Mouse (Mus musculus) thymus, postnatal 4 days (tissue): ENCODE measurements around the gene Zdhhc22.

Experiments
- DNase-seq: peaks from one replicate; pipeline ENCODE4 v3.0.0; 2021

The Zdhhc22 gene

DNA sequence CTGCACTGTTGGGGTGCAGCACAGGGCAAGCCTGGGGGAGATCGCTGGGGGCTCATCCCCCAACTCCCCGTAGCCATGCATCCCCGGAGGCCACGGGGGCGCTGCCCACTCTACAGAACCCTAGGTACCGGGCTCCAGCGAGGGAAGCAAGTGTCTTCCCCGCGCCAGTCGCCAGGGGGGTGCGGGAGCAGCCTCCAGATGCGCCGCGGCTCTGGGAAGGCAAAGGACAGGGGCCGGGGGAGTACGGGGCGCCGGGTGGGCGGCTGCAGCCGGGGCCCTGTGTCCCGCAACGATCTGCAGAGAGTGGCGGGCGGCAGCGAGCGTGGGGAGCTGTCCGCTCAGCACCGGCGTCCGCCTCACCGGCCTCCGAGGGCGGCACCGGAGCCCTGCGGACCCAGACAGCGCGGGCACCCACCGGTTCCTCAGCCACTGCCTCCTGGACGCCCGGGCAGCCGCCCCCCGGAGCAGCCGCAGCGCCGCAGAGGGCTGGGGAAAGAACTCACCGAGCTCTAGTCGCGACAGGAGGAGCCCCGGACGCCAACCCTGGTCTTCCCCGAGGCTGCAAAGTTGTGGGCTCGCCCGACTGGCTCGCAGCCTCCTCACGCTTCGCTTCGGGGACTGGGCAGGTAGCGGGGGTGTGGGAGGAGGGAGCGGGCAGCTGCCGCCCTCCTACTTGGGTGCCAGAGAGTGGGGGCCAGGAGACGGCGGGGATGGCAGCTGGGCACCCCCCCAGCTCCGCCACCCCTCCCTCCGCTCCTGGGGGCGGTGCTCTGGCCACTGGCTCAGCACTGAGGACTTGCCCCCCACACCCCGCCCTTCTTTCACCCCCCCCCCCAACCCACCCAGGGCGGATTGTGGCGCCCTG, at the start of gene Zdhhc22:
Zdhhc22 (minus strand) TSS at position 541 of the 865 bp plus-strand sequence.
- peak; percentile 43 for DNase-seq

GRCm38 (mm10) chr12:87036631-87037030, 46.4 kb upstream of the Zdhhc22 start:
- DNase-seq = no peak

GRCm38 (mm10) chr12:87031163-87031763, 41.0 kb upstream of the Zdhhc22 start:
- no peak for DNase-seq

- DNase-seq = no peak
Observed at GRCm38 (mm10) chr12:87029251-87029976, 39.2 kb upstream of the Zdhhc22 start.

- no peak for DNase-seq
Observed at GRCm38 (mm10) chr12:87028068-87028467, 37.8 kb upstream of the Zdhhc22 start.

GRCm38 (mm10) chr12:87027391-87027790, 37.2 kb upstream of the Zdhhc22 start:
- DNase-seq = no peak

- DNase-seq = no peak
Observed at GRCm38 (mm10) chr12:87026871-87027240, 36.6 kb upstream of the Zdhhc22 start.

DNA sequence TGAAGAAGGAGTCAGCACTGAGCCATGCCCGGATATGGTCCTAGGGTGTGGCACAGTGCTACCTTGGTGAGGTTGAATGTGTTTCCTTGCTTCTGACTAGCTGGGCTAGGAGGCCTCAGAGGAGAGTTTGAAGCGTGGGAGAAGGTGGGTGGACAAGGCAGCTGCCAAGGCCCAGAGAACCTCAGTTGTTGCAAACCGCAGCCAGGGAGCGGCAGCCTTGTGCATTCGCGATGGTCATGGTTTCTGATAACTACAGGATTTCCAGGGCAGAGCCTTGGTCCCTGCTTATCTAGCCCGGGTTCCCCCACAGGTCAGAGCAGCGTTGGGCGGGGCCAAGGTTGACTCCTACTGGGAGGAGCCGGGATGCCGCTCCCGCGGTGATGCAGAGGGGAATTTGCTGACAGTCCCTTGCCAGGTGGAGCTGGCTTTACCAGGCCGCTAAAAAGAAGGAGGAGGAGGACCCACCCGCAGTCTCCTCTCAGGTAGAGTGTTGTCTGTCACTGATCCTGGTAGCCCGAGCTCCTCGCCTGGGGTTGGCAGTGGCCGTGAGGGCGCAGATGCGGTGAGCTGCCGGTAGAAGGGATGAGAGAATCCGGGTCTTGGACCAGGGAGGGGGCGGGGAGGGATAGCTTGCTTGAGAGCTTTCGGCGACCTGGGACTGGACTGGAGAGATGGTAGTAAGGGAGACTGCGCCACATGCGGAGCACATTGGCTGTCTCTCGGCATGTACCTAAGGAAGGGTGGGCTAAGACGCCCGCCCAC, 36.1 kb upstream of the Zdhhc22 start:
- no peak for DNase-seq

DNA sequence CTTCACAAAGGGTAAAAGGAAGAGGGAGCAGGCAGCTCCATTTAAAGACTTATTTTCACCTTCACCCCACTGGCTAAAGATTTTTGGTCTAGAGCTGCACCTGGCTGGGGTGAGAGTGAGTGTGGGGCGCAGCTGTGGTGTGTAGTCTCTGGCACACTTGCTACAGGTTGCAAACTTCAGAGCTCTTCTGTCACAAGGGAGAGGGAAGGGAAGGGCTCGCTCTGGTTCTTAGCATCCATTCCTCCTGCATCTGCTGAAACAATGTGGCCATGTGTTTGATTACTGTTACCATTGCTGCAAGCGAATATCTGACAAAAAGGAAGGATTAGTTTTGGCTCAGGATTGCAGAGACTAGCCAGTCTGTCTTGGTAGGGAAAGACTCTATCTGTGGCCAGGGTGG, 33.2 kb upstream of the Zdhhc22 start:
- DNase-seq = no peak

DNA sequence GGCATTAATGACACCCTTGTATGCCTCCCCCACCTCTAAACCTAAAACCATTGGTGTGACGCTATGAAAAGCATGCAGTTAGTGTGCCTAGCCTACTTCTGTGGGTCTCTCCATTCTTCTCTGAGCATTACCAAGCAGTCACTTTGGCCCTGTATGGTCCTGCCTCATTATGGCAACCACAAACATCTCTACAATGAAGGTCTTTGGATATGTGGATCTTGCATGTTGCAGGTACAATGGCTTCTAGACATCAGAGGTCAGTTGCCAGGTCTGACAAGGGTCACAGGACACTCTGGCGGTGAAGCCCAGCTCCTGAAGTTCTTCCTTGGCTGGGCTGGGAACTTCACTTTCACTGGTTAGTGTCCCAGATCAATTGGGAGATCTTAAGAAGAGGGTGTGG, 31.8 kb upstream of the Zdhhc22 start:
- DNase-seq = no peak

GRCm38 (mm10) chr12:87021040-87021439, 30.8 kb upstream of the Zdhhc22 start, which contains the start of gene Tmem63c:
TSS of gene Tmem63c (plus strand) at chr12:87021340.
- DNase-seq = no peak

GRCm38 (mm10) chr12:87018756-87019155, 28.5 kb upstream of the Zdhhc22 start:
- DNase-seq = no peak

- peak; percentile 78 for DNase-seq
Observed at GRCm38 (mm10) chr12:87017041-87017440, 26.8 kb upstream of the Zdhhc22 start.

GRCm38 (mm10) chr12:87004596-87004995, 14.4 kb upstream of the Zdhhc22 start:
- no peak for DNase-seq

- DNase-seq = no peak
Observed at GRCm38 (mm10) chr12:87003606-87004005, 13.4 kb upstream of the Zdhhc22 start.

GRCm38 (mm10) chr12:87002815-87003214, 12.6 kb upstream of the Zdhhc22 start:
- DNase-seq = no peak

- DNase-seq = no peak
Observed at GRCm38 (mm10) chr12:87002209-87002608, 12.0 kb upstream of the Zdhhc22 start.

DNA sequence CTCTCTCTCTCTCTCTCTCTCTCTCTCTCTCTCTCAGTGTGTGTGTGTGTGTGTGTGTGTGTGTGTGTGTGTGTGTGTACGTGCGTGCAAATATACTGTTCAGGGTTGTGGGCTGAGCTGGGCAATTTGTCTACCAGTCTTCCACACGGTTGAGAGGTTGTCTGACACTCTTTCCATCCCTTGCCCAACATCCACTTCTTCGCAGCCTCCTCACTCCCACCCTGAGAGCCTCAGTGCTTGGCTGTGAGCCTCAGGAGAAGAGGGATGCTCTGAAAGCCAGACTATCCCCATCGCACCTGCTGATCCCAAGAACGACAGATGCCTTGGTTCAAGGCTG, 10.6 kb upstream of the Zdhhc22 start:
- DNase-seq = no peak

DNA sequence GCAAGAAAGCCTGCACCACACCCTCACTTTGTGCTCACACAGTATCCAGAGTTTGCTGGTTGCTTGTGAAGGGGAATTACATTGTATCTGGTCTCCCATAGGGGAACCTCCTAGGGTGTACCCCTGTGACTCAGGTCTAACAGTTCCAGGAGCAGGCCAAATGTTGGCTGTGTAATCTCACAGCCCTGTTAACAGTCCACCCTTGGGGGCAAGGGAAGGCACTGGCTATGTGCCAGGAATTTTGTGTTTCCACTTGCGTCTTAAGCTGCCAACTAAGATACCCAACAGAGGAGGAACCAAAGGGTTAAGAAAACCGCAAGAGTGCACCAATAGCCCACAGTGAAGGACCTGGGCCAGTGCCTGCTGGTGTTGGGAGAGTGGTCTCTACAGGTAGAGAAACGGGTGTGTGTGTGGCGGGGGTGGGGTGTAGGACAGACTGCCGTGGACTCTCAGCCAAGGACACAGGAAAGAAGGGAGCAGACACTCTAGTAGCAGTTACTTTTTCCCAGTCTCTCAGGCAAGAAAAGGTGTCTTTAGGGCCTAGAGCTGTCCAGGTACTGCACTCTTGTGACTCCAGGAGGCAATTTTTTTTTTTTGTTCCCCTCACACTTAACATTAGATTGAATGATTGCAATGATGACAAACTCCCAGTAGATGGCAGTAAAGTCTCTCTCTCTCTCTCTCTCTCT, 10.1 kb upstream of the Zdhhc22 start:
- no peak for DNase-seq

GRCm38 (mm10) chr12:86999283-86999820, 9.1 kb upstream of the Zdhhc22 start:
- no peak for DNase-seq

DNA sequence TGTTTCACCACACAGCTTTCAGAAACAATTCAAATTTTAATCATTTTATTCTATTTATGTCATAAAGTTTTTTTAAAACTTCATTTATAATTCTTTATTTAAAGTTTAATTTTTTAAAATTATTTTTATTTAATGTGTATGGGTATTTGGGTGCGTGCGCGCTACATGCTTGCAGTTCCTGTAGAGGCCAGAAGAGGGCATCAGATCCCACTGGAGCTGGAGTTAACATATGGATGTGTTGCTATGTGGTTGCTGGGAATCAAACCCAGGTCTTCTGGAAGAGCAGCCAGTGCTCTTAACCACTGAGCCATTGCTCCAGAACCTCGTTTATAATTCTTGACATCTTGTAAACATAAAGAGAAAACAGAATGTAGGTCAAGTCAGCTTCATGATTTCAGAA, 8.5 kb upstream of the Zdhhc22 start:
- no peak for DNase-seq

DNA sequence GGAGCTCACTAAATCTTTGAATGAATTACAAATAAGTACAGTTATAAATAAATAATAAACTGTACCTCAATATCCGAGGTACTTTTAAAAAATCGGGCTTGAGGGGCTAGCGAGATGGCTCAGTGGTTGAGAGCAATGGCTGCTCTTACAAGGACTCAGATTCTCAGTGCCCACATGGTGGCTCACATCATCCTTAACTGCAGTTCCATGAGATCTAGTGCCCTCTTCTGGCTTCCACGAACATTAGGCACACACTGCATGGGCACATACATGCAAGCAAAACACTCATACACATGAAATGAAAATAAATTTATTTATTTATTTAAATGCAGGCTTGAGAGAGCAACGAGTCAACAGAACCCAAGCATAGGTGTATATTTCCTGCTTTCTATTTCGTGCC, 5.7 kb upstream of the Zdhhc22 start:
- DNase-seq = no peak
